Mouse (Mus musculus) bone marrow macrophage, adult 2 months (primary cell): ENCODE measurements around the gene Tssk6.

Source experiments
- CTCF ChIP-seq: IDR thresholded peaks from 2 replicates; pipeline ENCODE4 v1.5.1; 2012; ENCODE audit warnings: low read depth, mild to moderate bottlenecking, low read length, moderate library complexity
- POLR2A ChIP-seq: IDR thresholded peaks from 2 replicates; pipeline ENCODE4 v1.6.1; 2012; ENCODE audit warnings: mild to moderate bottlenecking, low read depth, low read length, borderline replicate concordance

GRCm38 (mm10) chr8:69876967-69877366 lies 25.0 kb upstream of the Tssk6 start:
- TF ChIP-seq CTCF (no peak), POLR2A (no peak)
